Mouse (Mus musculus) ES-E14 (cell line): Measurements from ENCODE around the gene Nt5c2. TPM values are rescaled to one million over a fixed set of nuclear protein-coding genes. Genes with fewer than 3 reads are reported as not detected.
A peak's percentile ranks its signal among the peaks of the same experiment; 100 is the strongest.

Experiments
- DNase-seq: peaks from one replicate; pipeline ENCODE4 v3.0.0-alpha.2; 2013; ENCODE audit warnings: low read depth, low spot score
- H3K27ac ChIP-seq: 2 replicates; pipeline ENCODE4 v1.5.1; 2012; ENCODE audit warnings: low read depth, mild to moderate bottlenecking, low read length, moderate library complexity, mixed read lengths; ENCODE audit not compliant: poor library complexity, insufficient read depth, severe bottlenecking
- H3K36me3 ChIP-seq: 2 replicates; pipeline ENCODE4 v1.6.1; 2012; ENCODE audit warnings: mild to moderate bottlenecking, low read length, moderate library complexity, mixed read lengths; ENCODE audit not compliant: control insufficient read depth, poor library complexity, insufficient read depth, severe bottlenecking
- H3K4me1 ChIP-seq, 2 experiments: fragments of 150-350 bp in 1 of 2; sonication (generic) in 1 of 2; 2 replicates each; pipeline ENCODE4 v1.6.1; 2012; ENCODE audit warnings: low read length in 2 of 2, mild to moderate bottlenecking in 1 of 2, mixed read lengths in 1 of 2; ENCODE audit not compliant: control insufficient read depth in 2 of 2, insufficient read depth in 2 of 2, poor library complexity in 1 of 2
- H3K4me3 ChIP-seq, 2 experiments: fragments of 150-350 bp in 1 of 2; sonication (generic) in 1 of 2; 2 replicates each; pipeline ENCODE4 v1.5.1; 2012; ENCODE audit warnings: low read length in 2 of 2, low read depth in 1 of 2, mild to moderate bottlenecking in 1 of 2, mixed read lengths in 1 of 2; ENCODE audit not compliant: insufficient read depth in 1 of 2, poor library complexity in 1 of 2, severe bottlenecking in 1 of 2
- H3K9ac ChIP-seq: 2 replicates; pipeline ENCODE4 v1.6.1; 2012; ENCODE audit warnings: low read depth, mild to moderate bottlenecking, low read length, mixed read lengths; ENCODE audit not compliant: poor library complexity, insufficient read depth, severe bottlenecking
- H3K9me3 ChIP-seq: fragments of 150-350 bp; sonication (generic); 2 replicates; pipeline ENCODE4 v1.6.1; 2012; ENCODE audit warnings: low read depth, mild to moderate bottlenecking, low read length; ENCODE audit not compliant: control insufficient read depth, insufficient read depth
- CHD2 ChIP-seq: IDR thresholded peaks from 2 replicates; pipeline ENCODE4 v1.6.1; 2014; ENCODE audit warnings: mild to moderate bottlenecking, low read depth, low read length, inconsistent platforms
- HCFC1 ChIP-seq: IDR thresholded peaks from 2 replicates; pipeline ENCODE4 v1.6.1; 2012; ENCODE audit warnings: low read length, inconsistent platforms, borderline replicate concordance; ENCODE audit not compliant: insufficient read depth
- MAFK ChIP-seq: IDR thresholded peaks from 2 replicates; pipeline ENCODE4 v1.6.1; 2014; ENCODE audit warnings: mild to moderate bottlenecking, low read depth, low read length, inconsistent platforms; ENCODE audit not compliant: insufficient read depth
- ZC3H11A ChIP-seq: IDR thresholded peaks from 2 replicates; pipeline ENCODE4 v1.6.1; 2012; ENCODE audit warnings: low read depth, mild to moderate bottlenecking, inconsistent platforms, low read length, borderline replicate concordance
- ZNF384 ChIP-seq: IDR thresholded peaks from 2 replicates; pipeline ENCODE4 v1.6.1; 2012; ENCODE audit warnings: low read depth, low read length, inconsistent platforms
- in situ Hi-C, 2 experiments: fragments of 600-800 bp; cut with MboI; formaldehyde crosslinking; loops; one replicate each; pipeline ENCODE4 v1.15.1; 2025; ENCODE audit warnings: low sequenced_read_pairs in 2 of 2, inconsistent platforms in 1 of 2; ENCODE audit not compliant: unreplicated experiment in 2 of 2
- total RNA-seq: library from RNA; depleted of rRNA; stranded (reverse); fragments of 300-350 nt; gene quantifications from 2 replicates; pipeline ENCODE4 v1.2.3, GENCODE M21; 2012

Nt5c2 gene
- total RNA-seq, 1 experiment, result 27.0 TPM

- H3K4me1 ChIP-seq, result peaks cover 0 to 5% of the 10 kb centered on the region in 2 experiments; a peak in 1 of 4 replicates
- no peaks in the 10 kb centered on the region for H3K9me3 ChIP-seq
- H3K4me3 ChIP-seq, result no peak overlapping the region
- no peak for TF ChIP-seq HCFC1
- TF ChIP-seq ZC3H11A, result peak; percentile 86; the same call in 1 of the 2 replicates
- in situ Hi-C loops, result loop anchor here in 1 of 2 experiments (10.0 kb wide), 1 partner anchor 105 kb away; the partner anchor contains the start of gene Cnnm2
- no peak overlapping the region for H3K27ac ChIP-seq
- no peak overlapping the region for H3K9ac ChIP-seq
- peak; percentile 71 for DNase-seq
- peaks cover 11% of the 10 kb centered on the region; the same call in 1 of the 2 replicates for H3K36me3 ChIP-seq
Observed at GRCm38 (mm10) chr19:46869526-46869925, 145.4 kb downstream of the Nt5c2 start.

- Histone ChIP-seq H3K4me1 (peaks cover 0 to 5% of the 10 kb centered on the region in 2 experiments; a peak in 1 of 4 replicates), H3K9me3 (no peaks in the 10 kb centered on the region), H3K36me3 (peaks cover 11% of the 10 kb centered on the region; the same call in 1 of the 2 replicates), H3K4me3 (no peak overlapping the region), H3K27ac (no peak overlapping the region), H3K9ac (no peak overlapping the region)
- no peak for TF ChIP-seq MAFK
- TF ChIP-seq ZC3H11A, result no peak
- no peak for TF ChIP-seq ZNF384
- no peak for TF ChIP-seq CHD2
- no peak for TF ChIP-seq HCFC1
- no peak for DNase-seq
- in situ Hi-C loops, result loop anchor here in 1 of 2 experiments (10.0 kb wide), 1 partner anchor 104 kb away; the partner anchor contains the start of gene Cnnm2
Observed at GRCm38 (mm10) chr19:46869049-46869448, 145.9 kb downstream of the Nt5c2 start.

GRCm38 (mm10) chr19:46865381-46865780, 149.6 kb downstream of the Nt5c2 start:
- in situ Hi-C loops, result loop anchor here in 1 of 2 experiments (10.0 kb wide), 1 partner anchor 101 kb away; the partner anchor contains the start of gene Cnnm2
- no peaks in the 10 kb centered on the region for H3K9me3 ChIP-seq
- no peak overlapping the region for H3K27ac ChIP-seq
- H3K36me3 ChIP-seq, result peaks cover 3% of the 10 kb centered on the region; the same call in 1 of the 2 replicates
- no peak overlapping the region for H3K9ac ChIP-seq
- TF ChIP-seq ZNF384 (no peak), HCFC1 (no peak), CHD2 (no peak), ZC3H11A (no peak), MAFK (no peak)
- DNase-seq, result no peak
- H3K4me1 ChIP-seq, result peaks cover 0 to 5% of the 10 kb centered on the region in 2 experiments; a peak in 1 of 4 replicates
- no peak overlapping the region for H3K4me3 ChIP-seq

- no peak overlapping the region for H3K9ac ChIP-seq
- no peak overlapping the region for H3K4me3 ChIP-seq
- in situ Hi-C loops, result loop anchor here in 1 of 2 experiments (10.0 kb wide), 1 partner anchor 100 kb away; the partner anchor contains the start of gene Cnnm2
- H3K36me3 ChIP-seq, result peaks cover 3% of the 10 kb centered on the region; the same call in 1 of the 2 replicates
- no peak for TF ChIP-seq ZNF384
- TF ChIP-seq CHD2, result no peak
- TF ChIP-seq MAFK, result no peak
- no peaks in the 10 kb centered on the region for H3K9me3 ChIP-seq
- no peak overlapping the region for H3K27ac ChIP-seq
- peaks cover 0 to 5% of the 10 kb centered on the region in 2 experiments; a peak in 1 of 4 replicates for H3K4me1 ChIP-seq
- no peak for DNase-seq
Observed at GRCm38 (mm10) chr19:46864731-46865331, 150.1 kb downstream of the Nt5c2 start.
